Mouse (Mus musculus): Measurements from ENCODE around the gene Nfe2l3. TPM values are rescaled to one million over a fixed set of nuclear protein-coding genes. Genes with fewer than 3 reads are reported as not detected.
"Not testable (repeated sequence)": the region's sequence is repeated elsewhere in the genome, so short reads cannot be mapped to it uniquely, and the experiment has no call there.

Gene Nfe2l3
- polyA plus RNA-seq (2015; fragmentation: Nextera tagmentation; extraction: Ambion mirVana), result 7.4 and 7.5 TPM in 2 replicates

DNA sequence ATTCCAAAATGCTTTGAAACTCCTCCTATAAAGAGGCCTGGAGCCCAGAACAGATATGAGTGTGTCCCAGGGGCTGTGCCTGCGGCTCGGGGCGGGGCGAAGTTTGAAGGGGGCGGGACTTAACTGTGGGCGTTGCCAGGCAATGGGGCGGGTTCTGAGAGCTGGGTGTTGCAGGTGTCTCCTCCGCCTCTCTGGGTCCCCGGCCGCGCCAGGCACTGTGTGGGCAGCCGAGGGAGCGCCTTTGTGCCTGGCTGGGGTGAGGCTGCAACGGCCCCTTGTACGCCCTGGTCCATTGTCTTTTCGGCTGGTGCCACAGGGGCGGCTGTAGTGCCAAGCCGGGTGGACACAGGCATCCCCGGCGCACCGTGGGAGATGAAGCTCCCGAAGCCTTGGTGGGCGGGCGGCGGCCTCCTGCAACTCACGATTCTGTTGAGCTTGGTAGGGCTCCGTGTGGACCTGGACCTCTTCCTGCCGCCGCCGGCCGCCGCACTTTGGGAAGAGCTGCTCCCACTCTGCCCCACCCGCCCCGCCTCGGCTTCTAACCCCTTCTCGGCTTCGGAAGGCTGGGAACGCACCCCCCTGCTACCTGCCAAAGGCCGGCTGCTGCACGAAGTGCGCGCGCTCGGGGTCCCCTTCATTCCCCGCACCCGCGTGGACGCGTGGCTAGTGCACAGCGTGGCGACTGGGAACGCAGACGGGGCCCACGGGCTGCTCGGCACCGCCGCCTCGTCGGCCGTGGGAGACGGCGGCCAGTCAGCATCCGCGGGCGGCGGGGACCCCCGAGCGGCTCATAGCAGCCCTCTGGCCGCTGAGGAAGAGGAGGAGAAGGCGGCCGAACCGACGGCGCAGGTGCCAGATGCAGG is at the start of gene Nfe2l3:
TSS of gene Nfe2l3 (plus strand) at position 136 of the 863 bp plus-strand sequence.
- H3K27me3 ChIP-seq, result peaks cover 6% of the 10 kb centered on the region
- H3K27ac ChIP-seq (replicated peaks), result no peak within 1 kb of the TSS
- no peaks in the 10 kb centered on the region for H3K36me3 ChIP-seq
- H3K4me2 ChIP-seq, result peak within 1 kb of the TSS; percentile 82
- under 1% methylated on average over 74 of the region's 74 CpGs for WGBS
- no peaks in the 10 kb centered on the region for H3K9me3 ChIP-seq
- peak within 1 kb of the TSS; percentile 50 for H3K4me3 ChIP-seq
- peak within 1 kb of the TSS; percentile 46 for H3K9ac ChIP-seq
- peak; percentile 75 for ATAC-seq (ENCODE audit: low FRiP score, low read depth)
- peaks cover 17% of the 10 kb centered on the region; the same call in 1 of the 2 replicates for H3K4me1 ChIP-seq (replicated peaks)

DNA sequence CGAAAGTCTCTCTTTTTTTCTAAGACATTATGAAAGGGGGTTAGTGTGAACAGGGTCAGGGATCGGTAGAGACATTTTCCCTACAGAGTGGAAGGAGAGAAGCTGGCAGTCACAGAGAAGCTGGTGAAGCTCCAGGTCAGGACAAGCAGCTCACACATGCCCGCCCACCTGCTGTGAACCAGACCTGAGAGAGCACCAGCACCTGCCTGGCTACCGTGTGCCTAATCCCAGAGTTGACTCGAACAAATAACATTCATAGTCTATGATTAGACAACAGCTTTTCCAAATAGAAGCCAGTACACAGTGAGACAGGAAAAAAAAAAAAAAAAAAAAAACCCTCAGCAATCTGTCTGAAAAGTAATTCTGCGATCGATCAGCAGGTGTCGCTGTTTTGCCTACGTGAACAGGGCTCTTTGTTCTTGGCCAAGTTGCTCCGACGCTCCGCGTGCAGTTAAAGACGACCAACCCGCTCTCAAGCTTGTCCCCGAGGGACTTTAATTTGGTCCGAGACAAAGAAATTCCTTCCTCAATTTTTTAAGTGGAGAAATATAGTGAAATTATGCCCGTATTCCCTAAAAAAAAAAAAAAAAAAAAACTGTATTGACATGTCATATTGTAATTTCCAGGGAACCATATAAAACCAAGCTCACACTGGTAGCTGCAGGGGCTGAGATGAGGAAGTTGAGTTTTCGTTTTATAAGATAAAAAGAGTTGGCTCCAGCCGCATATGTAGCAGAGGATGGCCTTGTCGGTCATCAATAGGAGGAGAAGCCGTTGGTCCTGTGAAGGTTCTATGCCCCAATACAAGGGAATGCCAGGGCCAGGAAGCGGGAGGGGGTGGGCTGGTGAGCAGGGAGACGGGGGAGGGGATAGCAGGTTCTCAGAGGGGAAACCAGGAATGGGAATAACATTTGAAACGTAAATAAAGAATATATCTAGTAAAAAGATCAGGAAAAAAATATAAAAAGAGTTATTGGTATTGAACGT is 48.4 kb upstream of the Nfe2l3 start:
- no peaks in the 10 kb centered on the region for H3K36me3 ChIP-seq
- peak overlapping the region; percentile 29 for H3K9ac ChIP-seq
- no peaks in the 10 kb centered on the region for H3K27me3 ChIP-seq
- H3K4me3 ChIP-seq, result peak overlapping the region; percentile 22
- H3K9me3 ChIP-seq, result no peaks in the 10 kb centered on the region
- peak overlapping the region; percentile 50 for H3K4me2 ChIP-seq
- 12% methylated on average over 26 of the region's 26 CpGs for WGBS
- H3K4me1 ChIP-seq (replicated peaks), result peaks cover 5% of the 10 kb centered on the region
- H3K27ac ChIP-seq (replicated peaks), result peak overlapping the region; percentile 80
- peak; percentile 45; the same call in 1 of the 2 replicates for ATAC-seq (ENCODE audit: low FRiP score, low read depth)

DNA sequence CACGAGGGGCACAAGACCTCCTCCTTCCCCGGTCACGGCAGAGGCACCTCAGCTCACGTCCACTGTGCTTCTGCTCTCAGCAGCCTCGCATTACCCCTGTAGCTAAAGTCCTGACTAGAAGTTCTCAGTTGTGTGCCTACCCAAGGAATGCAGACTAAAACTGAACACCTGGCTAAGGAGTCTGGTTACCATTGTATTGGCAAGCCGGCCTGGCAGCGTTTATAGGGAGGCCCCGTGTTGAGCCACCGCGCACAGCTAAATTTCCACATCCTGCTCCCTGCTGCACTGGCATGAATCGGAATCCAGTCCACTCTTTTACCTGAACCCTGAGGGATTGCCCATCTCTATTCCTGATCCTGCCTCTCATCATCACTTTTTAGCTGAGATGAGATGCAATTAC is 42.0 kb upstream of the Nfe2l3 start:
- Histone ChIP-seq H3K4me2 (no peak overlapping the region), H3K4me1 (replicated peaks) (no peaks in the 10 kb centered on the region), H3K36me3 (no peaks in the 10 kb centered on the region), H3K27ac (replicated peaks) (no peak overlapping the region), H3K4me3 (no peak overlapping the region), H3K9me3 (no peaks in the 10 kb centered on the region), H3K27me3 (no peaks in the 10 kb centered on the region), H3K9ac (no peak overlapping the region)
- WGBS, result 77% methylated on average over 11 of the region's 11 CpGs
- ATAC-seq (ENCODE audit: low FRiP score, low read depth), result no peak

GRCm38 (mm10) chr6:51391816-51392490 is 40.5 kb upstream of the Nfe2l3 start:
- Histone ChIP-seq H3K27me3 (no peaks in the 10 kb centered on the region), H3K9ac (no peak overlapping the region), H3K27ac (replicated peaks) (no peak overlapping the region), H3K36me3 (no peaks in the 10 kb centered on the region), H3K9me3 (no peaks in the 10 kb centered on the region), H3K4me3 (no peak overlapping the region), H3K4me2 (no peak overlapping the region), H3K4me1 (replicated peaks) (no peaks in the 10 kb centered on the region)
- 72% methylated on average over 13 of the region's 13 CpGs for WGBS
- ATAC-seq (ENCODE audit: low FRiP score, low read depth), result no peak

GRCm38 (mm10) chr6:51393341-51394128 is 38.9 kb upstream of the Nfe2l3 start:
- Histone ChIP-seq H3K27ac (replicated peaks) (no peak overlapping the region), H3K4me1 (replicated peaks) (no peaks in the 10 kb centered on the region), H3K9ac (no peak overlapping the region), H3K4me2 (no peak overlapping the region), H3K4me3 (no peak overlapping the region), H3K9me3 (no peaks in the 10 kb centered on the region), H3K27me3 (no peaks in the 10 kb centered on the region), H3K36me3 (no peaks in the 10 kb centered on the region)
- 65% methylated on average over 6 of the region's 6 CpGs for WGBS
- ATAC-seq (ENCODE audit: low FRiP score, low read depth), result no peak

DNA sequence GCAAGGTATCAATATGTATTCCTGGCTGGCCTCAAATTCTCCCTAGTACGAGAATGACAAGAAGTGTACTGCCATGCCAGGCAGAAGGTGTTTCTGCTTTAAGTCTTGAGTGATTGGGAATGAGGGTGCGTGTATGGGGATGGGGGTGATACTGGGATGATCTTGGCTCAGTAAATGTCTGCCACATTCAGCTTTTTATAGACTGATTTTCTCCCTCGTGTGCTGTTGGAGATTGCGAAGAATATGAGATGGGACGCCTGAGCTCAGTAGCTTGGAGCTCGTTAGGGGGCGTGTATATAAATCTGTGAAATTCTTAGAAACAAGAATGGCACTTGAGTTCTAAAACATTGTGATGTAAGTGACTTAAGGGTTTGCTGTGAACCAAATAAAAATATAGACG is 38.1 kb upstream of the Nfe2l3 start:
- H3K36me3 ChIP-seq; H3K9ac ChIP-seq; H3K4me3 ChIP-seq; H3K4me1 ChIP-seq (replicated peaks); H3K9me3 ChIP-seq; ATAC-seq (ENCODE audit: low FRiP score, low read depth); H3K27ac ChIP-seq (replicated peaks); H3K27me3 ChIP-seq; H3K4me2 ChIP-seq: not testable (repeated sequence)
- WGBS, result 87% methylated on average over 8 of the region's 8 CpGs

GRCm38 (mm10) chr6:51394963-51395362 is 37.5 kb upstream of the Nfe2l3 start:
- not testable (repeated sequence) for ATAC-seq (ENCODE audit: low FRiP score, low read depth); H3K4me3 ChIP-seq; H3K4me2 ChIP-seq; H3K36me3 ChIP-seq; H3K4me1 ChIP-seq (replicated peaks); H3K27me3 ChIP-seq; H3K9ac ChIP-seq; H3K27ac ChIP-seq (replicated peaks); H3K9me3 ChIP-seq
- 62% methylated on average over 3 of the region's 3 CpGs for WGBS

DNA sequence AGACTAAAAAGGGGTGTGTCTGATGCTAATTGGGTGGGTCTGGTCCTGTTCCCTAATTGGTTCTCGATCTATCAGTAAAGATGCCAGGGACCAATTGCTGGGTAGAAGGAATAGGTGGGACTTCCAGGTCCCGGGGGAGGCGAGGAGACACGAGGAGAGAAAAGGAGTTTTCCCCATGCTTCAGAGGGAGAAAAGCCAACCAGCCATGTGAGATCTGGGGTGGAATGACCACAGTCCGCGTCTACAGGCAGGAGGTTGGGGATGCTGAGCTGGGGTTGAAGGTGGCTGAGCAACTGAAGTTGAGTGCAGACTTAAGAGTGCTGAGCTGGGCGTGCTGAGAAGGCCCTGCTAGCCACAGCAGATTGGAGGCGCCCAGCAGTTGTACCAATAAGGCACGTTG is 37.0 kb upstream of the Nfe2l3 start:
- no peak overlapping the region for H3K9ac ChIP-seq
- no peak for ATAC-seq (ENCODE audit: low FRiP score, low read depth)
- H3K4me2 ChIP-seq, result no peak overlapping the region
- 57% methylated on average over 9 of the region's 9 CpGs for WGBS
- H3K27me3 ChIP-seq, result no peaks in the 10 kb centered on the region
- H3K4me1 ChIP-seq (replicated peaks), result 0 out of 2 replicates have a peak, but pooled peaks cover 5% of the 10 kb centered on the region
- H3K36me3 ChIP-seq, result no peaks in the 10 kb centered on the region
- H3K9me3 ChIP-seq, result no peaks in the 10 kb centered on the region
- no peak overlapping the region for H3K4me3 ChIP-seq
- H3K27ac ChIP-seq (replicated peaks), result no peak overlapping the region

DNA sequence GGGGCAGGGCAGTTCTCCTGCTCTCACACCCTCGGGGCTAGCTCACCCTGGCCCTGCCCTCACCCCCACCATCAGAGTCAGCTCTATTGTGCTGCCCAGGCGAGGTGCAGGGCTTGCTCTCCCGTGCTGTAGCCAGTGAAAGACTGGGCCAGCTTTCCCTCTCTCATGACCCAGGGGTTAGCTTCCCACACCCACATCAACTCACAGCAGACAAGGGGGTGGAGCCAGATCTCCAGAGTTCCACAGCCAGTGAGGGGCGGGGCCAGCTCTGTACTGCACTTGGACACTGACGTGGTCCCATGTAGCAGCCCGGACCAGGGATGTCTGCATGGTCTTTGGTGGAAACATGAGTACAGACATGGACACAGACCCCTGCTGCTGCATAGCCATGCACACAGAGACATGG is 33.4 kb upstream of the Nfe2l3 start:
- H3K9ac ChIP-seq, result no peak overlapping the region
- 0 out of 2 replicates have a peak, but pooled peaks cover 5% of the 10 kb centered on the region for H3K4me1 ChIP-seq (replicated peaks)
- no peak overlapping the region for H3K4me3 ChIP-seq
- no peaks in the 10 kb centered on the region for H3K36me3 ChIP-seq
- H3K27ac ChIP-seq (replicated peaks), result no peak overlapping the region
- H3K27me3 ChIP-seq, result no peaks in the 10 kb centered on the region
- H3K9me3 ChIP-seq, result no peaks in the 10 kb centered on the region
- peak; percentile 66; the same call in 1 of the 2 replicates for ATAC-seq (ENCODE audit: low FRiP score, low read depth)
- no peak overlapping the region for H3K4me2 ChIP-seq
- 15% methylated on average over 6 of the region's 6 CpGs for WGBS

DNA sequence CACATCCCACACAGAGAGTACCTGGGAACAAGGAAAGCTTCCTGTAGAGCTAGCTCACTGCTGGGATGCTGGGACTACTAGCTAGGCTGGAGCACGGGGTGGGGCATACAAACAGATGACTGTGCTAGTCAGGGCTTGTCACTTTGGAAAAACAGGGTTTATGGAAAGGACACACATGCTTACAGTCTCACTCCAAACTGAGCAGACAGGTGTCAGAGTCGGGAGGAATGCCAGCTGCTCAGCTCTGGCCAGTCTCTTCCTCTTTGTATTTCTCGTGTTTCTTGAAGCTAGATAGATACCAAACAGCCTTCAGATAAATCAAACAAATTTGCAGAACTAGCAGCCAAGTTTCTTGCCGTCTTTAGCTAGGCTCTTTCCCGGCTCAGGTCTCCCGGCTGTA is 31.2 kb upstream of the Nfe2l3 start:
- WGBS, result 62% methylated on average over 6 of the region's 6 CpGs
- H3K9me3 ChIP-seq, result no peaks in the 10 kb centered on the region
- 0 out of 2 replicates have a peak, but pooled peaks cover 5% of the 10 kb centered on the region for H3K4me1 ChIP-seq (replicated peaks)

DNA sequence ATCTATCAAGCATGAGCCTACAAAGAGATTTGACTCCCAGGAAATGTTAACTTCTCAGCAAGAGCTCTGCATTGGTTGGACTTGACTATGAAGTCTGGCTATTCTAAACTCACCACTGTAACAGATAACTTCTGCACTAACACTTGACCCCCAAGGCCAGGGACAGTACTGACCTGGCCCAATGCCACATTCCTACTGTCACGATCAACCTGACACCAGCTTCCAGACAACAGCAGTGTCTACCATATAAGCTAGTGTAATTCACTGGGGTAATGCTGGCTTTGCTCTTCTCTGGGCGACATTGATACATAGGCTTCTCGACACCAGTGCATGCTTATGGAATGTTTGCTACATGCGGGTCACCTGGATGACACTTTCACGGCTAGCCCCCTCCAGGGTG is 28.9 kb upstream of the Nfe2l3 start:
- no peaks in the 10 kb centered on the region for H3K36me3 ChIP-seq
- no peak overlapping the region for H3K4me3 ChIP-seq
- 89% methylated on average over 5 of the region's 5 CpGs for WGBS
- no peak overlapping the region for H3K4me2 ChIP-seq
- H3K9me3 ChIP-seq, result no peaks in the 10 kb centered on the region
- 0 out of 2 replicates have a peak, but pooled peaks cover 5% of the 10 kb centered on the region for H3K4me1 ChIP-seq (replicated peaks)
- ATAC-seq (ENCODE audit: low FRiP score, low read depth), result no peak
- no peak overlapping the region for H3K27ac ChIP-seq (replicated peaks)
- H3K9ac ChIP-seq, result no peak overlapping the region
- H3K27me3 ChIP-seq, result no peaks in the 10 kb centered on the region

More for the DNA sequence above, 31.2 kb upstream of the Nfe2l3 start:
- no peak overlapping the region for H3K4me2 ChIP-seq
- no peak for ATAC-seq (ENCODE audit: low FRiP score, low read depth)
- no peak overlapping the region for H3K27ac ChIP-seq (replicated peaks)
- no peaks in the 10 kb centered on the region for H3K36me3 ChIP-seq
- H3K27me3 ChIP-seq, result no peaks in the 10 kb centered on the region
- H3K9ac ChIP-seq, result no peak overlapping the region
- no peak overlapping the region for H3K4me3 ChIP-seq
